Comparison of ENCODE assay signal across 21 mouse cellular contexts in genomic region chr12:79784159-79784558, GRCm38 (mm10).
A peak's percentile ranks its signal among the peaks of the same experiment; 100 is the strongest.
DNase-seq lines count a peak whose midpoint lies in the region; ATAC-seq and TF ChIP-seq lines count a peak whose summit lies in the region.
"Had no signal": no experiment of that assay in that cellular context is flagged by ENCODE, and none has a peak within 500 bp of the region (broad histone marks: within the 10 kb centered on the region; RNA-seq: fewer than 3 reads in every experiment).

No protein-coding gene starts in this region.

- no peak overlapping the region for H3K4me2 ChIP-seq in intestine, embryonic 14.5 days (ENCODE audit: low read length)
- no peak overlapping the region for H3K4me2 ChIP-seq in intestine, postnatal 0 days (replicated peaks; ENCODE audit: low read depth)
- H3K4me2 ChIP-seq in embryonic facial prominence, embryonic 13.5 days: no peak overlapping the region
- no peak overlapping the region for H3K4me2 ChIP-seq in intestine, embryonic 16.5 days (ENCODE audit: low read depth, low read length)
- H3K4me2 ChIP-seq in stomach, postnatal 0 days (replicated peaks; ENCODE audit: low read depth): no peak overlapping the region
- H3K4me2 ChIP-seq in forebrain, embryonic 12.5 days: no peak overlapping the region
- H3K4me2 ChIP-seq: heart, embryonic 12.5 days; hindbrain, embryonic 15.5 days; midbrain, embryonic 12.5 days; neural tube, embryonic 13.5 days had no signal

- TF ChIP-seq EP300 in stomach, postnatal 0 days (optimal IDR thresholded peaks at IDR 0.05): no peak

- no peak for TF ChIP-seq CTCF in intestine, postnatal 0 days (IDR thresholded peaks at IDR 0.05; ENCODE audit: low read depth)
- no peak for TF ChIP-seq CTCF in stomach, postnatal 0 days (IDR thresholded peaks at IDR 0.05; ENCODE audit: low read depth)

- peaks cover 13% of the 10 kb centered on the region for H3K4me1 ChIP-seq in intestine, embryonic 14.5 days (replicated peaks; ENCODE audit: control insufficient read depth, insufficient read depth, low read length)
- H3K4me1 ChIP-seq in intestine, postnatal 0 days (replicated peaks; ENCODE audit: control insufficient read depth, insufficient read depth, low read length): peaks cover 7% of the 10 kb centered on the region
- peaks cover 37% of the 10 kb centered on the region for H3K4me1 ChIP-seq in embryonic facial prominence, embryonic 13.5 days
- peaks cover 25% of the 10 kb centered on the region for H3K4me1 ChIP-seq in intestine, embryonic 16.5 days (ENCODE audit: control insufficient read depth, insufficient read depth, low read length)
- H3K4me1 ChIP-seq in stomach, postnatal 0 days (replicated peaks; ENCODE audit: control insufficient read depth, insufficient read depth): 0 out of 2 replicates have a peak, but pooled peaks cover 3% of the 10 kb centered on the region
- no peaks in the 10 kb centered on the region for H3K4me1 ChIP-seq in forebrain, embryonic 12.5 days
- H3K4me1 ChIP-seq: hindbrain, embryonic 15.5 days; midbrain, embryonic 12.5 days; neural tube, embryonic 13.5 days had no signal

- H3K27me3 ChIP-seq in intestine, embryonic 14.5 days (replicated peaks; ENCODE audit: control insufficient read depth, insufficient read depth, low read length): no peaks in the 10 kb centered on the region
- H3K27me3 ChIP-seq in intestine, postnatal 0 days (replicated peaks; ENCODE audit: control insufficient read depth, insufficient read depth, low read length): no peaks in the 10 kb centered on the region
- no peaks in the 10 kb centered on the region for H3K27me3 ChIP-seq in embryonic facial prominence, embryonic 13.5 days
- H3K27me3 ChIP-seq in intestine, embryonic 16.5 days (replicated peaks; ENCODE audit: control insufficient read depth, insufficient read depth, low read length): no peaks in the 10 kb centered on the region
- H3K27me3 ChIP-seq in stomach, postnatal 0 days (ENCODE audit: control insufficient read depth, insufficient read depth, low read length): no peaks in the 10 kb centered on the region
- H3K27me3 ChIP-seq in forebrain, embryonic 12.5 days: no peaks in the 10 kb centered on the region
- H3K27me3 ChIP-seq: heart, embryonic 12.5 days; hindbrain, embryonic 15.5 days; midbrain, embryonic 12.5 days; neural tube, embryonic 13.5 days had no signal

- no peak overlapping the region for H3K9ac ChIP-seq in intestine, embryonic 14.5 days (ENCODE audit: low read length)
- no peak overlapping the region for H3K9ac ChIP-seq in intestine, postnatal 0 days (ENCODE audit: low read depth, low read length)
- H3K9ac ChIP-seq in embryonic facial prominence, embryonic 13.5 days: no peak overlapping the region
- H3K9ac ChIP-seq in intestine, embryonic 16.5 days (ENCODE audit: low read depth, low read length): no peak overlapping the region
- no peak overlapping the region for H3K9ac ChIP-seq in stomach, postnatal 0 days (ENCODE audit: low read length)
- no peak overlapping the region for H3K9ac ChIP-seq in forebrain, embryonic 12.5 days
- H3K9ac ChIP-seq: heart, embryonic 12.5 days; hindbrain, embryonic 15.5 days; midbrain, embryonic 12.5 days; neural tube, embryonic 13.5 days had no signal

- H3K4me3 ChIP-seq in intestine, embryonic 14.5 days (ENCODE audit: low read depth, low read length): no peak overlapping the region
- H3K4me3 ChIP-seq in intestine, postnatal 0 days (ENCODE audit: low read depth, low read length): no peak overlapping the region
- no peak overlapping the region for H3K4me3 ChIP-seq in embryonic facial prominence, embryonic 13.5 days
- H3K4me3 ChIP-seq in intestine, embryonic 16.5 days (ENCODE audit: low read length): no peak overlapping the region
- H3K4me3 ChIP-seq in stomach, postnatal 0 days (ENCODE audit: low read depth, low read length): no peak overlapping the region
- H3K4me3 ChIP-seq in forebrain, embryonic 12.5 days (replicated peaks): no peak overlapping the region
- H3K4me3 ChIP-seq: heart, embryonic 12.5 days; hindbrain, embryonic 15.5 days; midbrain, embryonic 12.5 days; neural tube, embryonic 13.5 days had no signal

- H3K36me3 ChIP-seq in intestine, embryonic 14.5 days (ENCODE audit: control insufficient read depth, insufficient read depth, low read length): no peaks in the 10 kb centered on the region
- H3K36me3 ChIP-seq in intestine, postnatal 0 days (ENCODE audit: control insufficient read depth, insufficient read depth): no peaks in the 10 kb centered on the region
- no peaks in the 10 kb centered on the region for H3K36me3 ChIP-seq in embryonic facial prominence, embryonic 13.5 days
- no peaks in the 10 kb centered on the region for H3K36me3 ChIP-seq in intestine, embryonic 16.5 days (ENCODE audit: control insufficient read depth, insufficient read depth, low read length)
- no peaks in the 10 kb centered on the region for H3K36me3 ChIP-seq in stomach, postnatal 0 days (ENCODE audit: control insufficient read depth, insufficient read depth, low read length)
- H3K36me3 ChIP-seq in forebrain, embryonic 12.5 days (replicated peaks): no peaks in the 10 kb centered on the region; the same call in 1 of the 2 replicates
- H3K36me3 ChIP-seq: hindbrain, embryonic 15.5 days; neural tube, embryonic 13.5 days had no signal

- DNase-seq in intestine, embryonic 14.5 days (ENCODE audit: low spot score): no peak
- DNase-seq in stomach, postnatal 0 days (ENCODE audit: low spot score): no peak
- DNase-seq in cerebellum, postnatal 4 days (ENCODE audit: low spot score in 2 of 2): no peak
- DNase-seq: adrenal gland, adult 2 months; cerebellum, adult 8-10 months; heart, postnatal 14 days; kidney, adult 2 months; kidney, postnatal 10 days; layer of hippocampus, postnatal 36 days; lung, adult 18-20 months; spleen, adult 18-20 months; thymus, adult 2 months had no signal

- ATAC-seq in intestine, embryonic 14.5 days (replicated peaks; ENCODE audit: low FRiP score, low TSS enrichment, low read depth): no peak
- ATAC-seq in intestine, postnatal 0 days: no peak
- no peak for ATAC-seq in embryonic facial prominence, embryonic 13.5 days (ENCODE audit: insufficient number of reproducible peaks, insufficient read depth, low FRiP score, low TSS enrichment, low read depth)
- ATAC-seq in intestine, embryonic 16.5 days: no peak
- no peak for ATAC-seq in stomach, postnatal 0 days (ENCODE audit: low FRiP score, low TSS enrichment)
- no peak for ATAC-seq in forebrain, embryonic 12.5 days (ENCODE audit: low FRiP score)

- 70% methylated on average over 7 of the region's 7 CpGs for WGBS in intestine, embryonic 14.5 days
- 86% methylated on average over 7 of the region's 7 CpGs for WGBS in intestine, postnatal 0 days
- WGBS in embryonic facial prominence, embryonic 13.5 days: 69% methylated on average over 7 of the region's 7 CpGs
- 82% methylated on average over 7 of the region's 7 CpGs for WGBS in intestine, embryonic 16.5 days
- WGBS in stomach, postnatal 0 days: 70% methylated on average over 7 of the region's 7 CpGs
- WGBS in forebrain, embryonic 12.5 days: 87% methylated on average over 7 of the region's 7 CpGs

- H3K27ac ChIP-seq in intestine, embryonic 14.5 days (ENCODE audit: low read depth): 0 out of 2 replicates have a peak overlapping the region, but pooled peaks have one; percentile 2
- H3K27ac ChIP-seq in intestine, postnatal 0 days (ENCODE audit: low read depth, low read length): no peak overlapping the region
- H3K27ac ChIP-seq in embryonic facial prominence, embryonic 13.5 days: peak overlapping the region; percentile 51; the same call in 1 of the 2 replicates
- H3K27ac ChIP-seq in intestine, embryonic 16.5 days (ENCODE audit: low read length): peak overlapping the region; percentile 67
- peak overlapping the region; percentile 35; the same call in 1 of the 2 replicates for H3K27ac ChIP-seq in stomach, postnatal 0 days (replicated peaks)
- H3K27ac ChIP-seq in forebrain, embryonic 12.5 days: no peak overlapping the region
- H3K27ac ChIP-seq: hindbrain, embryonic 15.5 days; macrophage; midbrain, embryonic 12.5 days; neural tube, embryonic 13.5 days had no signal

- 0 out of 2 replicates have a peak, but pooled peaks cover 3% of the 10 kb centered on the region for H3K9me3 ChIP-seq in intestine, embryonic 14.5 days (ENCODE audit: control insufficient read depth, low read length)
- H3K9me3 ChIP-seq in intestine, postnatal 0 days (ENCODE audit: control insufficient read depth): no peaks in the 10 kb centered on the region
- H3K9me3 ChIP-seq in embryonic facial prominence, embryonic 13.5 days: no peaks in the 10 kb centered on the region; the same call in 1 of the 2 replicates
- no peaks in the 10 kb centered on the region for H3K9me3 ChIP-seq in intestine, embryonic 16.5 days (ENCODE audit: control insufficient read depth, low read length)
- no peaks in the 10 kb centered on the region for H3K9me3 ChIP-seq in stomach, postnatal 0 days (ENCODE audit: control insufficient read depth, low read length)
- peaks cover 5% of the 10 kb centered on the region; the same call in 1 of the 2 replicates for H3K9me3 ChIP-seq in forebrain, embryonic 12.5 days
- H3K9me3 ChIP-seq: hindbrain, embryonic 15.5 days had no signal

Comparison
In these comparisons a context has a peak if more than half of its experiments do, and no peak if none do; other contexts are left out.
1. H3K27ac ChIP-seq: peak in intestine, embryonic 14.5 days (single experiment), embryonic facial prominence, embryonic 13.5 days (single experiment), intestine, embryonic 16.5 days (single experiment) and stomach, postnatal 0 days (single experiment); none in intestine, postnatal 0 days (single experiment) and forebrain, embryonic 12.5 days (single experiment).